Mouse (Mus musculus): Measurements from ENCODE around the gene Macrod2. TPM values are rescaled to one million over a fixed set of nuclear protein-coding genes. Genes with fewer than 3 reads are reported as not detected.
"Not testable (repeated sequence)": the region's sequence is repeated elsewhere in the genome, so short reads cannot be mapped to it uniquely, and the experiment has no call there.

Gene Macrod2
- polyA plus RNA-seq, 1 experiment from 2014 or later: 34.8 TPM

- Histone ChIP-seq H3K9ac (no peak overlapping the region), H3K4me1 (peaks cover 4% of the 10 kb centered on the region; the same call in 1 of the 2 replicates), H3K36me3 (no peaks in the 10 kb centered on the region), H3K4me2 (no peak overlapping the region), H3K27ac (no peak overlapping the region), H3K9me3 (replicated peaks) (no peaks in the 10 kb centered on the region), H3K27me3 (no peaks in the 10 kb centered on the region), H3K4me3 (replicated peaks) (no peak overlapping the region)
- no peak for ATAC-seq (replicated peaks; ENCODE audit: low FRiP score)
- 82% methylated on average over 5 of the region's 5 CpGs for WGBS
Observed at GRCm38 (mm10) chr2:140707550-140707949, 312.4 kb downstream of the Macrod2 start.

GRCm38 (mm10) chr2:140715822-140716221 is 320.7 kb downstream of the Macrod2 start:
- WGBS: 88% methylated on average over 4 of the region's 4 CpGs
- H3K9ac ChIP-seq: no peak overlapping the region
- no peak for ATAC-seq (replicated peaks; ENCODE audit: low FRiP score)

GRCm38 (mm10) chr2:140717407-140717806 is 322.3 kb downstream of the Macrod2 start:
- Histone ChIP-seq H3K4me3 (replicated peaks) (no peak overlapping the region), H3K36me3 (no peaks in the 10 kb centered on the region), H3K9me3 (replicated peaks) (no peaks in the 10 kb centered on the region), H3K9ac (no peak overlapping the region), H3K4me1 (no peaks in the 10 kb centered on the region), H3K27me3 (no peaks in the 10 kb centered on the region), H3K27ac (no peak overlapping the region), H3K4me2 (no peak overlapping the region)
- WGBS: 72% methylated on average over 9 of the region's 9 CpGs
- no peak for ATAC-seq (replicated peaks; ENCODE audit: low FRiP score)

More at GRCm38 (mm10) chr2:140715822-140716221, 320.7 kb downstream of the Macrod2 start:
- no peaks in the 10 kb centered on the region for H3K36me3 ChIP-seq
- no peak overlapping the region for H3K27ac ChIP-seq
- H3K4me3 ChIP-seq (replicated peaks): no peak overlapping the region
- H3K9me3 ChIP-seq (replicated peaks): no peaks in the 10 kb centered on the region
- no peaks in the 10 kb centered on the region for H3K27me3 ChIP-seq
- no peak overlapping the region for H3K4me2 ChIP-seq
- H3K4me1 ChIP-seq: no peaks in the 10 kb centered on the region

GRCm38 (mm10) chr2:140732616-140733183 is 337.6 kb downstream of the Macrod2 start:
- no peak for ATAC-seq (replicated peaks; ENCODE audit: low FRiP score)
- Histone ChIP-seq H3K27ac (no peak overlapping the region), H3K4me3 (replicated peaks) (no peak overlapping the region), H3K4me1 (no peaks in the 10 kb centered on the region), H3K36me3 (no peaks in the 10 kb centered on the region), H3K27me3 (no peaks in the 10 kb centered on the region), H3K4me2 (no peak overlapping the region), H3K9ac (no peak overlapping the region), H3K9me3 (replicated peaks) (no peaks in the 10 kb centered on the region)
- WGBS: 44% methylated on average over 6 of the region's 6 CpGs

GRCm38 (mm10) chr2:140740511-140740910 is 345.4 kb downstream of the Macrod2 start:
- Histone ChIP-seq H3K36me3 (no peaks in the 10 kb centered on the region), H3K4me2 (no peak overlapping the region), H3K9me3 (replicated peaks) (no peaks in the 10 kb centered on the region), H3K27ac (no peak overlapping the region), H3K9ac (no peak overlapping the region), H3K4me1 (no peaks in the 10 kb centered on the region), H3K4me3 (replicated peaks) (no peak overlapping the region), H3K27me3 (no peaks in the 10 kb centered on the region)
- ATAC-seq (replicated peaks; ENCODE audit: low FRiP score): no peak
- 90% methylated on average over 5 of the region's 5 CpGs for WGBS

- not testable (repeated sequence) for H3K4me3 ChIP-seq (replicated peaks); H3K4me1 ChIP-seq; ATAC-seq (replicated peaks; ENCODE audit: low FRiP score); H3K36me3 ChIP-seq; H3K9ac ChIP-seq; H3K9me3 ChIP-seq (replicated peaks); H3K27me3 ChIP-seq; H3K27ac ChIP-seq; H3K4me2 ChIP-seq
- 63% methylated on average over 2 of the region's 2 CpGs for WGBS
Observed at GRCm38 (mm10) chr2:140742954-140743353, 347.8 kb downstream of the Macrod2 start.

- WGBS: 88% methylated on average over 2 of the region's 2 CpGs
- Histone ChIP-seq H3K9ac (no peak overlapping the region), H3K4me2 (no peak overlapping the region), H3K4me3 (replicated peaks) (no peak overlapping the region), H3K9me3 (replicated peaks) (no peaks in the 10 kb centered on the region), H3K4me1 (no peaks in the 10 kb centered on the region), H3K36me3 (no peaks in the 10 kb centered on the region), H3K27ac (no peak overlapping the region), H3K27me3 (no peaks in the 10 kb centered on the region)
- ATAC-seq (replicated peaks; ENCODE audit: low FRiP score): no peak
Observed at GRCm38 (mm10) chr2:140758881-140759280, 363.8 kb downstream of the Macrod2 start.

GRCm38 (mm10) chr2:140759732-140760131 is 364.6 kb downstream of the Macrod2 start:
- Histone ChIP-seq H3K36me3 (no peaks in the 10 kb centered on the region), H3K4me2 (no peak overlapping the region), H3K4me3 (replicated peaks) (no peak overlapping the region), H3K27me3 (no peaks in the 10 kb centered on the region), H3K9ac (no peak overlapping the region), H3K4me1 (no peaks in the 10 kb centered on the region), H3K9me3 (replicated peaks) (no peaks in the 10 kb centered on the region), H3K27ac (no peak overlapping the region)
- ATAC-seq (replicated peaks; ENCODE audit: low FRiP score): no peak

- no peaks in the 10 kb centered on the region for H3K4me1 ChIP-seq
- no peak overlapping the region for H3K9ac ChIP-seq
- H3K27ac ChIP-seq: no peak overlapping the region
- 96% methylated on average over 3 of the region's 3 CpGs for WGBS
- no peaks in the 10 kb centered on the region for H3K9me3 ChIP-seq (replicated peaks)
- H3K36me3 ChIP-seq: no peaks in the 10 kb centered on the region
- H3K4me2 ChIP-seq: no peak overlapping the region
- no peaks in the 10 kb centered on the region for H3K27me3 ChIP-seq
- no peak for ATAC-seq (replicated peaks; ENCODE audit: low FRiP score)
- H3K4me3 ChIP-seq (replicated peaks): no peak overlapping the region
Observed at GRCm38 (mm10) chr2:140760137-140760536, 365.0 kb downstream of the Macrod2 start.

- ATAC-seq (replicated peaks; ENCODE audit: low FRiP score): no peak; the same call in 1 of the 2 replicates
- H3K9ac ChIP-seq: no peak overlapping the region
- H3K27me3 ChIP-seq: no peaks in the 10 kb centered on the region
- WGBS: 68% methylated on average over 12 of the region's 12 CpGs
- H3K4me2 ChIP-seq: no peak overlapping the region
- H3K4me1 ChIP-seq: no peaks in the 10 kb centered on the region
- H3K4me3 ChIP-seq (replicated peaks): no peak overlapping the region
- H3K9me3 ChIP-seq (replicated peaks): no peaks in the 10 kb centered on the region
- no peaks in the 10 kb centered on the region for H3K36me3 ChIP-seq
- no peak overlapping the region for H3K27ac ChIP-seq
Observed at GRCm38 (mm10) chr2:140763076-140763891, 368.2 kb downstream of the Macrod2 start.

- ATAC-seq (replicated peaks; ENCODE audit: low FRiP score): no peak
- Histone ChIP-seq H3K4me1 (no peaks in the 10 kb centered on the region), H3K36me3 (no peaks in the 10 kb centered on the region), H3K4me3 (replicated peaks) (no peak overlapping the region), H3K27ac (no peak overlapping the region), H3K27me3 (no peaks in the 10 kb centered on the region), H3K9ac (no peak overlapping the region), H3K9me3 (replicated peaks) (no peaks in the 10 kb centered on the region), H3K4me2 (no peak overlapping the region)
- 78% methylated on average over 4 of the region's 4 CpGs for WGBS
Observed at GRCm38 (mm10) chr2:140769473-140769872, 374.4 kb downstream of the Macrod2 start.

GRCm38 (mm10) chr2:140772825-140773224 is 377.7 kb downstream of the Macrod2 start:
- Histone ChIP-seq H3K4me3 (replicated peaks) (no peak overlapping the region), H3K9me3 (replicated peaks) (no peaks in the 10 kb centered on the region), H3K36me3 (no peaks in the 10 kb centered on the region), H3K9ac (no peak overlapping the region), H3K4me1 (no peaks in the 10 kb centered on the region), H3K27me3 (no peaks in the 10 kb centered on the region), H3K27ac (no peak overlapping the region), H3K4me2 (no peak overlapping the region)
- no peak for ATAC-seq (replicated peaks; ENCODE audit: low FRiP score)
- 87% methylated on average over 6 of the region's 6 CpGs for WGBS

Measured in kidney, embryonic 15.5 days (tissue).